Mouse (Mus musculus): ENCODE data around the gene Pzp.

DNA sequence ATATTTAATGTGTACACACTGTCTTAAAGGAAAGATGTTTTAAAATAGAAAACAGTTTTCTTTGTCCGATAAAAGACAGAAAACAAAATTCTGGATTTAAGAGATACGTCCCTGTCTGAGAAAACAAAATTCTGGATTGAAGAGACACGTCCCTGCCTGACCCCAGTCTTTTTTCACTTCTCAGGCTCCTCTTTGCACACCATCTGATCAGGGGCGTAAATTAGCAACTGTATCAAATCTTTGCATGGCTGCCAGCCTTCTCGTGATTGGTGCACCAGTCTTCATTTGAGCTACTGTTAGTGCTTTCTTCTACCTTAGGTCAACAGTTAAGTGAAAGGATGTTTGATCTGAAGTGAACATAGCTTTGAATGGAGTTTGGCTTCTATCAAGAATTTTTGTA lies 21.8 kb downstream of the Pzp start:
- TF ChIP-seq SIN3A (IDR thresholded peaks at IDR 0.05; ENCODE audit: low read length) (no peak), NRF1 (IDR thresholded peaks at IDR 0.05; ENCODE audit: low read depth, low read length) (no peak), POLR2A (IDR thresholded peaks at IDR 0.05; ENCODE audit: low read depth, low read length) (no peak), EP300 (IDR thresholded peaks at IDR 0.05; ENCODE audit: low read length) (no peak), MAX (IDR thresholded peaks at IDR 0.05; ENCODE audit: low read length) (no peak), ZC3H11A (IDR thresholded peaks at IDR 0.05; ENCODE audit: low read depth, low read length) (no peak), PAX5 (IDR thresholded peaks at IDR 0.05; ENCODE audit: low read length) (no peak), CHD1 (IDR thresholded peaks at IDR 0.05; ENCODE audit: low read depth, low read length) (no peak), UBTF (IDR thresholded peaks at IDR 0.05; ENCODE audit: low read depth, low read length) (no peak), POLR2AphosphoS2 (IDR thresholded peaks at IDR 0.05; ENCODE audit: low read depth, low read length) (no peak), CTCF (conservative IDR thresholded peaks at IDR 0.05 in 1 of 2, IDR thresholded peaks at IDR 0.05 in 1 of 2; ENCODE audit: low read depth in 2 of 2, low read length in 2 of 2) (no peak)
